ENCODE assay signal across 9 mouse cellular contexts in the genomic region with DNA sequence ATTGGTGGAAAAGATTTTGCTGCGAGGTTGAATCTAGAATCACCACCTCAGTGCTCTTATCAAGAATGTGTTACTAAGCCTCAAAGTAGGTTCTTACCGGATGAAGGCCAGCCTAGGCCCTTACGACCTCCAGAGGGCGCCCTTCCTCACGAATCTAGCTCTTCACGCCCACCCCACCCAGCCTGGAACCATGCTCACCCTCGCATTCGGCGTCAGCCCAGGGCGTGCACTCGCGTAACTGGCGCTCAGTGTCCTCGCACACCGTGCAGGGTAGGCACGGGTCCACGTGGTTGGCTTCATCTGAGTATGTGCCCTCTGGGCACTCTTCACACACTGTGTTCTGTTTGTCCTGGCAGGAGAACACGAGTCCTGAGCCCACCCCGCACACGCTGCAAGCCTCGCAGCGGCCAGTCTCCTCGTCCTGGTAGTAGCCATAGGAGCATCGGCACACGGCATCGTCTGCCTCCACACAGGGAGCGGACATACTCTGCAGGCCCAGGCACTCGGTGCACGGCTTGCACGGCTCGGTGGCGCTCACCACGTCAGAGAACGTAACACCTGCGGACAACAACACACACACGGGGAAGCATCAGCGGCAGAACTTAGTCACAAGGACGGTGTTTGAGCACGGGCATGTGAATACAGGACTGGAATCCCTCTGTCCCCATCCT. TPM values are rescaled to one million over a fixed set of nuclear protein-coding genes. Genes with fewer than 3 reads are reported as not detected.
A peak's percentile ranks its signal among the peaks of the same experiment; 100 is the strongest.
DNase-seq lines count a peak whose midpoint lies in the region; ATAC-seq and TF ChIP-seq lines count a peak whose summit lies in the region.
"Had no signal": no experiment of that assay in that cellular context is flagged by ENCODE, and none has a peak within 500 bp of the region (broad histone marks: within the 10 kb centered on the region; RNA-seq: fewer than 3 reads in every experiment).

No protein-coding gene starts in this region.

- H3K27ac ChIP-seq in heart, embryonic 14.5 days (replicated peaks in 1 of 2; ENCODE audit: control insufficient read depth in 1 of 2, insufficient read depth in 1 of 2, low read depth in 2 of 2, low read length in 2 of 2), result no peak overlapping the region
- no peak overlapping the region for H3K27ac ChIP-seq in embryonic facial prominence, embryonic 11.5 days (replicated peaks; ENCODE audit: low read depth, low read length)
- no peak overlapping the region for H3K27ac ChIP-seq in intestine, embryonic 16.5 days (ENCODE audit: low read length)
- H3K27ac ChIP-seq in stomach, postnatal 0 days (replicated peaks), result no peak overlapping the region

- H3K9me3 ChIP-seq in heart, embryonic 14.5 days (ENCODE audit: control insufficient read depth, low read length), result no peaks in the 10 kb centered on the region
- no peaks in the 10 kb centered on the region for H3K9me3 ChIP-seq in G1E (replicated peaks)
- H3K9me3 ChIP-seq in embryonic facial prominence, embryonic 11.5 days (replicated peaks; ENCODE audit: control insufficient read depth, low read length), result no peaks in the 10 kb centered on the region
- H3K9me3 ChIP-seq in intestine, embryonic 16.5 days (ENCODE audit: control insufficient read depth, low read length), result no peaks in the 10 kb centered on the region
- no peaks in the 10 kb centered on the region for H3K9me3 ChIP-seq in stomach, postnatal 0 days (ENCODE audit: control insufficient read depth, low read length)

- WGBS in heart, embryonic 14.5 days, result 18% methylated on average over 39 of the region's 39 CpGs
- 20% methylated on average over 39 of the region's 39 CpGs for WGBS in embryonic facial prominence, embryonic 11.5 days
- 26% methylated on average over 39 of the region's 39 CpGs for WGBS in intestine, embryonic 16.5 days
- 27% methylated on average over 39 of the region's 39 CpGs for WGBS in stomach, postnatal 0 days

- DNase-seq in heart, adult 18-20 months, result no peak
- DNase-seq in G1E (ENCODE audit: low spot score), result peak; percentile 52
- DNase-seq in embryonic facial prominence, embryonic 11.5 days (ENCODE audit: low spot score), result peak; percentile 83
- peak; percentile 46 to 47 for DNase-seq in lung, postnatal 4 days
- peak; percentile 52 for DNase-seq in stomach, postnatal 0 days (ENCODE audit: low spot score)
- no peak for DNase-seq in left cerebral cortex, adult 11 months (ENCODE audit: low spot score)

- H3K27me3 ChIP-seq in heart, embryonic 14.5 days (ENCODE audit: control insufficient read depth, insufficient read depth, low read length), result peaks cover 64% of the 10 kb centered on the region
- H3K27me3 ChIP-seq in G1E (ENCODE audit: insufficient read depth, low read length), result peaks cover 21% of the 10 kb centered on the region; the same call in 1 of the 2 replicates
- peaks cover 2% of the 10 kb centered on the region for H3K27me3 ChIP-seq in embryonic facial prominence, embryonic 11.5 days (ENCODE audit: control insufficient read depth, insufficient read depth, low read length)
- peaks cover 47% of the 10 kb centered on the region for H3K27me3 ChIP-seq in intestine, embryonic 16.5 days (replicated peaks; ENCODE audit: control insufficient read depth, insufficient read depth, low read length)
- H3K27me3 ChIP-seq in stomach, postnatal 0 days (ENCODE audit: control insufficient read depth, insufficient read depth, low read length), result no peaks in the 10 kb centered on the region; the same call in 1 of the 2 replicates

- ATAC-seq in heart, embryonic 14.5 days (ENCODE audit: insufficient number of reproducible peaks, insufficient read depth, low FRiP score, low read depth), result no peak
- no peak for ATAC-seq in G1E (ENCODE audit: extremely low read depth, insufficient number of reproducible peaks, low FRiP score, poor library complexity, severe bottlenecking)
- ATAC-seq in embryonic facial prominence, embryonic 11.5 days (replicated peaks; ENCODE audit: insufficient number of reproducible peaks, low FRiP score, low TSS enrichment, low read depth), result peak; percentile 59; the same call in 1 of the 2 replicates
- peak; percentile 56; the same call in 1 of the 2 replicates for ATAC-seq in intestine, embryonic 16.5 days
- peak; percentile 19; the same call in 1 of the 2 replicates for ATAC-seq in stomach, postnatal 0 days (ENCODE audit: low FRiP score, low TSS enrichment)

- peak; percentile 55 for TF ChIP-seq CTCF in G1E (IDR thresholded peaks at IDR 0.05; ENCODE audit: low read depth, low read length)
- TF ChIP-seq CTCF in stomach, postnatal 0 days (IDR thresholded peaks at IDR 0.05; ENCODE audit: low read depth), result peak; percentile 78

- no peaks in the 10 kb centered on the region for H3K36me3 ChIP-seq in heart, embryonic 14.5 days (ENCODE audit: control insufficient read depth, insufficient read depth, low read length)
- H3K36me3 ChIP-seq in G1E (replicated peaks), result no peaks in the 10 kb centered on the region
- no peaks in the 10 kb centered on the region for H3K36me3 ChIP-seq in embryonic facial prominence, embryonic 11.5 days (replicated peaks; ENCODE audit: control insufficient read depth, insufficient read depth, low read depth, low read length)
- no peaks in the 10 kb centered on the region for H3K36me3 ChIP-seq in intestine, embryonic 16.5 days (ENCODE audit: control insufficient read depth, insufficient read depth, low read length)
- no peaks in the 10 kb centered on the region for H3K36me3 ChIP-seq in stomach, postnatal 0 days (ENCODE audit: control insufficient read depth, insufficient read depth, low read length)

- no peak overlapping the region for H3K4me3 ChIP-seq in heart, embryonic 14.5 days (ENCODE audit: control insufficient read depth in 1 of 2, insufficient read depth in 1 of 2, low read depth in 1 of 2, low read length in 2 of 2)
- H3K4me3 ChIP-seq in G1E (ENCODE audit: low read depth, low read length), result no peak overlapping the region
- 0 out of 2 replicates have a peak overlapping the region, but pooled peaks have one; percentile 12 for H3K4me3 ChIP-seq in embryonic facial prominence, embryonic 11.5 days (ENCODE audit: low read depth, low read length)
- H3K4me3 ChIP-seq in intestine, embryonic 16.5 days (ENCODE audit: low read length), result no peak overlapping the region
- H3K4me3 ChIP-seq in stomach, postnatal 0 days (ENCODE audit: low read depth, low read length), result no peak overlapping the region
- H3K4me3 ChIP-seq: erythroblast, embryonic 14.5 days had no signal

- H3K4me2 ChIP-seq in heart, embryonic 14.5 days (ENCODE audit: low read length), result 0 out of 2 replicates have a peak overlapping the region, but pooled peaks have one; percentile 36
- peak overlapping the region; percentile 26 for H3K4me2 ChIP-seq in embryonic facial prominence, embryonic 11.5 days (ENCODE audit: low read depth, low read length)
- peak overlapping the region; percentile 35 for H3K4me2 ChIP-seq in intestine, embryonic 16.5 days (ENCODE audit: low read depth, low read length)
- H3K4me2 ChIP-seq in stomach, postnatal 0 days (replicated peaks; ENCODE audit: low read depth), result no peak overlapping the region

- H3K4me1 ChIP-seq in heart, embryonic 14.5 days (ENCODE audit: control insufficient read depth in 2 of 2, insufficient read depth in 2 of 2, low read length in 2 of 2), result peaks cover 14 to 24% of the 10 kb centered on the region in 2 experiments; a peak in 3 of 4 replicates
- H3K4me1 ChIP-seq in G1E (ENCODE audit: insufficient read depth, low read depth, low read length), result peaks cover 5% of the 10 kb centered on the region; the same call in 1 of the 2 replicates
- H3K4me1 ChIP-seq in embryonic facial prominence, embryonic 11.5 days (ENCODE audit: control insufficient read depth, insufficient read depth, low read length), result peaks cover 26% of the 10 kb centered on the region
- peaks cover 6% of the 10 kb centered on the region; the same call in 1 of the 2 replicates for H3K4me1 ChIP-seq in intestine, embryonic 16.5 days (ENCODE audit: control insufficient read depth, insufficient read depth, low read length)
- H3K4me1 ChIP-seq in stomach, postnatal 0 days (replicated peaks; ENCODE audit: control insufficient read depth, insufficient read depth), result no peaks in the 10 kb centered on the region; the same call in none of the 2 replicates

- TF ChIP-seq EP300 in stomach, postnatal 0 days (optimal IDR thresholded peaks at IDR 0.05), result no peak

- no peak overlapping the region for H3K9ac ChIP-seq in heart, embryonic 14.5 days (ENCODE audit: low read length)
- H3K9ac ChIP-seq in embryonic facial prominence, embryonic 11.5 days (replicated peaks; ENCODE audit: low read length), result no peak overlapping the region
- no peak overlapping the region for H3K9ac ChIP-seq in intestine, embryonic 16.5 days (ENCODE audit: low read depth, low read length)
- no peak overlapping the region for H3K9ac ChIP-seq in stomach, postnatal 0 days (ENCODE audit: low read length)

RNA-seq across cellular contexts. Expression of gene Ngfr, which starts 9.6 kb away (rescaled TPM):
- polyA plus RNA-seq in heart, embryonic 14.5 days (2014; fragmentation: Nextera tagmentation; extraction: Ambion mirVana), result 1.2 and 3.0 TPM in 2 replicates
- under 1 TPM; 0.37 to 0.64 TPM for total RNA-seq in heart, adult 18-20 months (2021)
- total RNA-seq in G1E (2014; fragmentation: Nextera tagmentation) (not detected in 2 replicates), G1E (2017) (0.05 and 0.06 TPM in 2 replicates)
- not detected in 2 replicates for polyA plus RNA-seq in G1E (2012)
- 13.7 and 13.9 TPM in 2 replicates for polyA plus RNA-seq in embryonic facial prominence, embryonic 11.5 days (2014; fragmentation: Nextera tagmentation; extraction: Ambion mirVana)
- polyA plus RNA-seq in intestine, embryonic 16.5 days (2015; fragmentation: Nextera tagmentation; extraction: Ambion mirVana), result 15.5 and 15.8 TPM in 2 replicates
- polyA plus RNA-seq in stomach, postnatal 0 days (2015; fragmentation: Nextera tagmentation; extraction: Ambion mirVana), result 3.9 and 4.8 TPM in 2 replicates

Comparison
In these comparisons a context has a peak if more than half of its experiments do, and no peak if none do; other contexts are left out.
1. ATAC-seq: peak in embryonic facial prominence, embryonic 11.5 days (single experiment), intestine, embryonic 16.5 days (single experiment) and stomach, postnatal 0 days (single experiment); none in heart, embryonic 14.5 days (single experiment) and G1E (single experiment).
2. DNase-seq: peak in G1E (single experiment), embryonic facial prominence, embryonic 11.5 days (single experiment), lung, postnatal 4 days (2 of 2) and stomach, postnatal 0 days (single experiment); none in heart, adult 18-20 months (0 of 2) and left cerebral cortex, adult 11 months (single experiment).